Mouse (Mus musculus): ENCODE results near the gene Nfic. TPM values are rescaled to one million over a fixed set of nuclear protein-coding genes. Genes with fewer than 3 reads are reported as not detected.

The Nfic gene
- polyA plus RNA-seq, 2 experiments: 1.3 to 4.6 TPM

GRCm38 (mm10) chr10:81495616-81496263, 40.3 kb upstream of the Nfic start:
- H3K9ac ChIP-seq (replicated peaks): peak overlapping the region; percentile 72
- ATAC-seq (ENCODE audit: insufficient read depth) (peak; percentile 22), DNase-seq (ENCODE audit: low read depth in 3 of 3, low spot score in 3 of 3) (no peak)
- peak overlapping the region; percentile 72 to 86 for H3K4me3 ChIP-seq (ENCODE audit: insufficient read depth in 1 of 2, low read depth in 2 of 2, low read length in 2 of 2)
- peak overlapping the region; percentile 35 for H3K27ac ChIP-seq
- peaks cover 10 to 20% of the 10 kb centered on the region in 2 experiments for H3K4me1 ChIP-seq (replicated peaks; ENCODE audit: control insufficient read depth in 2 of 2, insufficient read depth in 2 of 2, low read length in 1 of 2)
- TF ChIP-seq CTCF (IDR thresholded peaks at IDR 0.05; ENCODE audit: low read depth) (no peak), EP300 (IDR thresholded peaks at IDR 0.05; ENCODE audit: low read depth) (no peak; the same call in 1 of the 2 replicates)
- WGBS (ENCODE audit: insufficient replicate concordance): under 1% methylated on average over 41 of the region's 41 CpGs
- H3K4me2 ChIP-seq (ENCODE audit: low read depth): peak overlapping the region; percentile 94
- H3K9me3 ChIP-seq (ENCODE audit: control insufficient read depth, low read length): no peaks in the 10 kb centered on the region
- H3K36me3 ChIP-seq (replicated peaks; ENCODE audit: control insufficient read depth, insufficient read depth, low read depth): peaks cover 4% of the 10 kb centered on the region
- H3K27me3 ChIP-seq (ENCODE audit: control insufficient read depth, insufficient read depth, low read length): no peaks in the 10 kb centered on the region

- Histone ChIP-seq H3K27ac (no peak overlapping the region; the same call in 1 of the 2 replicates), H3K4me2 (ENCODE audit: low read depth) (peak overlapping the region; percentile 94), H3K36me3 (replicated peaks; ENCODE audit: control insufficient read depth, insufficient read depth, low read depth) (peaks cover 4% of the 10 kb centered on the region), H3K4me1 (replicated peaks; ENCODE audit: control insufficient read depth in 2 of 2, insufficient read depth in 2 of 2, low read length in 1 of 2) (peaks cover 10 to 20% of the 10 kb centered on the region in 2 experiments), H3K27me3 (ENCODE audit: control insufficient read depth, insufficient read depth, low read length) (no peaks in the 10 kb centered on the region), H3K4me3 (ENCODE audit: insufficient read depth in 1 of 2, low read depth in 2 of 2, low read length in 2 of 2) (peak overlapping the region; percentile 72 to 86), H3K9ac (replicated peaks) (peak overlapping the region; percentile 72), H3K9me3 (ENCODE audit: control insufficient read depth, low read length) (no peaks in the 10 kb centered on the region)
- ATAC-seq (ENCODE audit: insufficient read depth): no peak
- 50% methylated on average over 6 of the region's 6 CpGs for WGBS (ENCODE audit: insufficient replicate concordance)
- DNase-seq (ENCODE audit: low read depth in 3 of 3, low spot score in 3 of 3): no peak
- TF ChIP-seq CTCF (IDR thresholded peaks at IDR 0.05; ENCODE audit: low read depth): no peak
- TF ChIP-seq EP300 (IDR thresholded peaks at IDR 0.05; ENCODE audit: low read depth): no peak
Measured at GRCm38 (mm10) chr10:81495151-81495550, 39.7 kb upstream of the Nfic start.

GRCm38 (mm10) chr10:81494260-81495041, 39.0 kb upstream of the Nfic start:
- H3K4me2 ChIP-seq (ENCODE audit: low read depth): peak overlapping the region; percentile 94
- peak overlapping the region; percentile 72 for H3K9ac ChIP-seq (replicated peaks)
- H3K27me3 ChIP-seq (ENCODE audit: control insufficient read depth, insufficient read depth, low read length): no peaks in the 10 kb centered on the region
- TF ChIP-seq CTCF (IDR thresholded peaks at IDR 0.05; ENCODE audit: low read depth) (no peak), EP300 (IDR thresholded peaks at IDR 0.05; ENCODE audit: low read depth) (no peak)
- no peak for DNase-seq (ENCODE audit: low read depth in 3 of 3, low spot score in 3 of 3)
- no peak overlapping the region for H3K27ac ChIP-seq
- peaks cover 8% of the 10 kb centered on the region for H3K36me3 ChIP-seq (replicated peaks; ENCODE audit: control insufficient read depth, insufficient read depth, low read depth)
- H3K4me3 ChIP-seq (ENCODE audit: insufficient read depth in 1 of 2, low read depth in 2 of 2, low read length in 2 of 2): peak overlapping the region; percentile 72 to 86
- peaks cover 10 to 18% of the 10 kb centered on the region in 2 experiments for H3K4me1 ChIP-seq (replicated peaks; ENCODE audit: control insufficient read depth in 2 of 2, insufficient read depth in 2 of 2, low read length in 1 of 2)
- H3K9me3 ChIP-seq (ENCODE audit: control insufficient read depth, low read length): no peaks in the 10 kb centered on the region
- ATAC-seq (ENCODE audit: insufficient read depth): no peak
- 61% methylated on average over 11 of the region's 11 CpGs for WGBS (ENCODE audit: insufficient replicate concordance)

GRCm38 (mm10) chr10:81493601-81494220, 38.3 kb upstream of the Nfic start:
- peak; percentile 62 for TF ChIP-seq CTCF (IDR thresholded peaks at IDR 0.05; ENCODE audit: low read depth)
- no peak for TF ChIP-seq EP300 (IDR thresholded peaks at IDR 0.05; ENCODE audit: low read depth)
- Histone ChIP-seq H3K4me1 (replicated peaks; ENCODE audit: control insufficient read depth in 2 of 2, insufficient read depth in 2 of 2, low read length in 1 of 2) (peaks cover 10 to 16% of the 10 kb centered on the region in 2 experiments), H3K36me3 (replicated peaks; ENCODE audit: control insufficient read depth, insufficient read depth, low read depth) (peaks cover 8% of the 10 kb centered on the region), H3K27me3 (ENCODE audit: control insufficient read depth, insufficient read depth, low read length) (no peaks in the 10 kb centered on the region), H3K9me3 (ENCODE audit: control insufficient read depth, low read length) (no peaks in the 10 kb centered on the region), H3K4me2 (ENCODE audit: low read depth) (no peak overlapping the region; the same call in 1 of the 2 replicates), H3K4me3 (ENCODE audit: insufficient read depth in 1 of 2, low read depth in 2 of 2, low read length in 2 of 2) (no peak overlapping the region), H3K27ac (no peak overlapping the region), H3K9ac (replicated peaks) (no peak overlapping the region; the same call in 1 of the 2 replicates)
- ATAC-seq (ENCODE audit: insufficient read depth): no peak
- WGBS (ENCODE audit: insufficient replicate concordance): 72% methylated on average over 8 of the region's 8 CpGs
- DNase-seq (ENCODE audit: low read depth in 3 of 3, low spot score in 3 of 3): no peak
